Mouse (Mus musculus) thymus, postnatal 14 days (tissue): Measurements from ENCODE around the gene Batf3.

ENCODE experiments used
- DNase-seq: peaks from one replicate; pipeline ENCODE4 v3.0.0; 2021

Gene Batf3

DNA sequence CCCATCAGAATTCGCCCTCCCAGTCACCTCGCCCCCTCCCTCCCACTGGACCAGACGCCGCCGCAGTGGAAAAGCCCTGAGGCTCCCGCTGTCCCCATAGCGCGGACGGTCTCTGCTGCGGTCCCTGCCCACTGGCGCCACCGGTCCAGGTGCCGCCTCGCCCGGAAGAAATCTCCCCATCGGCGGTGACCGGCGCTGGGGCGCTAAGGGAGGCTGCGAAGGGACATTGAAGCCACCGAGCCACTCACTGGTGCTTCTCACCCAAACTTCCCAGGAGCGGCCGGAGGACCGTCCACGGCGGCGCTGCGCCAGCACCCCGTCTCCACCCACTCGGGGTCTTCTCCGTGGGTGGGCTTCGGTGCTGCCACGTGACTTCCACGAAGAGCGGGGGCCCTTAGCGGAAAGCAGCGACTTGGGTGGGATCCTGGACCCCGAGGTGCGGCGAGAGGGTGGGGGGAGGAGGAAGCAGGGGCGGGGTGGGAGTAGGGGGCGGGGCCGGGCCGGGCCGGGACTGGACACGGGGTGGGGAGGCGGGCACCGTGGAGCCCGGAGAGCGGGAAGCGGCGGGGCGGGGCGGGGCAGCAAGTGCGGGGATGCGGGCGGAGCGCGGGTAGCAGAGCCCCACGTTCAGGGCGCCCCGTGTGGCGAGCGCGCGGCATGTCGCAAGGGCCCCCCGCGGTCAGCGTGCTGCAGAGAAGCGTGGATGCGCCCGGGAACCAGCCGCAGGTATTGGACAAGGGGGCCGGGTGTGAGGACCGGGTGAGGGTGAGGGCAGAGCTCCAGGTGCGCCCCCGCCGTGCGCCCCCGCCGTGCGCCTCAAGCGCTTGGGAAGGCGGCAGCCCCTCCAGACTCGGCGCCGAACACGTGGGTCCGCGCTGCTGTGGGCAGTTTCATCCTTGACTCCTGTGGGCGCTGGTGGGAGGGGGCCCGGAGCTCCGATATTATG lies at the start of gene Batf3:
Batf3 (plus strand) TSS at position 46 of the 946 bp plus-strand sequence.
- DNase-seq: peak; percentile 51

- no peak for DNase-seq
Measured at GRCm38 (mm10) chr1:191053555-191053954, 44.1 kb upstream of the Batf3 start.

DNA sequence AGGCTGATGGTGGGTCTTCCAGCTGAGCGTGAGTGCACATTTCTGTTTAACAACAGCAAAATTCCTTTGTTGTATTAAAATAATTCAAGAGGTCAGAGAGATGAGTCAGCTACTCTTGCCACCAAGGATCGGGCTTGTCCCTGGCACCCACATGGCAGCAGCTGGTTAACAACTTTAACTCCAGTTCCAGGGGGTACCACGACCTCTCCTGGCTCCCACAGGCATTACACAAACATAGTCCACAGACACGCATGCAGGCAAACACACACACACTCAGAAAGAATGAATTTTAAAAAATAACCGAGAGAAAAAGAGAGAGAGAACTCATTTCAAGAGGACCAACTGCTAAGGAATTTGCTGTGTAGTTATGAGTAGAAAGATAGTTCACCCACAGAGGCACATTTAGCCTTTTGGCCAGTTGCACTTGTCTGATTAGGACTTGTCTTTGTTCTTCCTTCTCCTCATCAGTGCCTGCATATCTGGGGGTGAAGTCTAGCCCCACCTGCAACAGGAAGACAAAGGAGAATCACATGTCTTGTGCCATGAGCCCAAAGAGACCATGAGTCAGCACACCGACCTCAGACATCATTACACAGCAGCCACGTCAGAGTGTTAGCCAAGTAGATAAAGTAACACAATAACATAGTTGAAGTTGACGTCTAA lies 42.6 kb upstream of the Batf3 start:
- no peak for DNase-seq

- DNase-seq: no peak
Measured at GRCm38 (mm10) chr1:191055533-191055873, 42.1 kb upstream of the Batf3 start.

- no peak for DNase-seq
Measured at GRCm38 (mm10) chr1:191057461-191057860, 40.2 kb upstream of the Batf3 start.

- no peak for DNase-seq
Measured at GRCm38 (mm10) chr1:191062241-191062780, 35.3 kb upstream of the Batf3 start.

GRCm38 (mm10) chr1:191062781-191063485 lies 34.7 kb upstream of the Batf3 start, which contains the start of the genes Tatdn3 and Nsl1:
Gene Tatdn3, minus strand, starts transcription at chr1:191062932.
Gene Nsl1, plus strand, starts transcription at chr1:191063012.
- peak; percentile 92 for DNase-seq

DNA sequence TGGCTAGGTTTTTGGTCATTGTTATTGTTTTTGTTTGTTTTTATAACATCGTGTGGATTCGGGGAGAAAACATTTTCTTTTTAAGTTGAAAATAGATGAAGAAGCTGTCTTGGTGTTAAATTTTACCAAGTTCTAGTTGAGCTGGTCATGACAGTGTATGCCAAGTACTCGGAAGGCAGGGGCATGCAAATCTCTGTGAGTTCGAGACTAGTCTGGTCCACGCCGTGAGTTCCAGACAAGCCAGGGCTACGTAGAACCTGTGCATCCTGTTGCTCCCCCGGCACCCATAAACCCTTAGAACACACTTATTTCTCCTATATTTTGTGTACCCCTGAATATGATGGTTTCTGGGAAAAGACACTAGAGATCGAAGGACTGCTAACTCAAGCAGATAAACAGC lies 33.9 kb upstream of the Batf3 start:
- DNase-seq: no peak

DNA sequence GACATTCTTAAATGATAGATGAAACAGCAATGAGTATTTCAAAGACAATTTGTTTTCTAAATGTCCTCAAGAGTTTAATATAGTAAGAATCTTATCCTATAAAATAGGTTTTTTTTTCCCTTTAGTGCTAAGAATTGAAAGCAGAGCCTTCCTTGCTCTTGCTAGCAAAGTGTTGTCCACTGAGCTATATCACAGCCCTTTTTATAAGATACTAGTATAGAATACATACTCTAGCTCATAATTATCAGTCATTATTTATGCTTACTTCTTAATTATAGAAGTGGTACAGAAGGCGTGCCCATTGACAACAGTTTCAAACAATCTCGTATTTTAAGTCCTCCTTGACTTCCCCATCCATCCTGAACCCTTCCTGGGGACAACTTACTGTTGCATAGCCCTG lies 33.1 kb upstream of the Batf3 start:
- no peak for DNase-seq

DNA sequence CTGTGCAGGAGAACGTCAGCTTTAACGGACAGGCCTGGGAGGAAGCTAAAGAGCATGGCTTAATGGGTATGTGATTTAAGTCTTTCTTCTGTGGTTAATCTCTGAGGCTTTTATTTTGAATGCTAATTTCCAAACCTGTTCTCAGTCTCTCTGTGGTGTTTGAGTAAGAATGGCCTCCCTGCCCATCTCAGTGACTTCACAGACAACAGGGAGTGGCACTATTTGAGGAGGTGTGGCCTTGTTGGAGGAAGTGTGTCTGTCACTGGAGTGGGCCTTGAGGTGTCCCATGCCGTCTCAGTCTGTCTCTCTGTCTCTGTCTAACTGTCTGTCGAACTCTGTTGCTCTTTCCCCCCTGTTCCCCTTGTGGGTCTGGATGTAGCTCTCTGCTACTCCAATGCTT lies 32.5 kb upstream of the Batf3 start:
- no peak for DNase-seq

DNA sequence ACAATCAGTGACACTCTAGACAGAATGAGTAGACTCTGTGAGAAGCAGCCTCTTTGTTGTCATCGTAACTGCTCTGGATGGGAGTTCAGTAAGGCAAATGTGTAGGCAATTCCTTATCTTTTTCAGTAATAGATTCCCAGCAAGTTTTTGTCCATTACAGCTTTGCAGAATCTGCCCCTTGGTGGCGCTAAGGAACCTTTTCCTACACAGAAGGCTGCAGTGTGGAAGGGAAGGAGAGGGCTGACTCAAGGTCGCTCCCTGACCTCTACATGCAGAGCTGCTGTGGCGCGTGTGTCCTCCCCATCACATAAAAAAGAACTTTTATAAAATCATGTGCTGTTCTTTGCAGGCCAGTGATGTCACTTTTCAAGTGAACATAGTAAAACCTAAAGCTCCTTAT lies 29.3 kb upstream of the Batf3 start:
- no peak for DNase-seq

- no peak for DNase-seq
Measured at GRCm38 (mm10) chr1:191070259-191070658, 27.4 kb upstream of the Batf3 start.

DNA sequence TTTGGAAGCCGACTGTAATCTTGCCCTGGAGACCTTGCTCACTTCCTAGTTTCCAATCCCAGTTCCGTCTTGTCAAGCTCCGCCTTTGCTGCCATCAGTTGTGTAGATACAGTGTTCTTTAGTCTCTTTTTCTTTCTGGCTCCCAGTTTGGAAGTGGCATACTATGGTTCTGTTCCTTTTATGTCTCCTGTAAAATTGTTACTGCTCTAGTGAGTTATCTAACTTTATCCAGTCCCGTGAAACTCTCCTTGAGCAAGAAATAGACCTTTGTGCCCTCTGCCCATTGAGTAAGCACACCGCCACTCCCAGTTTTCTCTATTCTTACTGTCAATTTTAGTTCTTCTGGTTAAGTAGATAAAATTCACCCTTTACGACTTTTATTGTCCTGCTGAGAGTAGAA lies 26.0 kb upstream of the Batf3 start:
- no peak for DNase-seq

DNA sequence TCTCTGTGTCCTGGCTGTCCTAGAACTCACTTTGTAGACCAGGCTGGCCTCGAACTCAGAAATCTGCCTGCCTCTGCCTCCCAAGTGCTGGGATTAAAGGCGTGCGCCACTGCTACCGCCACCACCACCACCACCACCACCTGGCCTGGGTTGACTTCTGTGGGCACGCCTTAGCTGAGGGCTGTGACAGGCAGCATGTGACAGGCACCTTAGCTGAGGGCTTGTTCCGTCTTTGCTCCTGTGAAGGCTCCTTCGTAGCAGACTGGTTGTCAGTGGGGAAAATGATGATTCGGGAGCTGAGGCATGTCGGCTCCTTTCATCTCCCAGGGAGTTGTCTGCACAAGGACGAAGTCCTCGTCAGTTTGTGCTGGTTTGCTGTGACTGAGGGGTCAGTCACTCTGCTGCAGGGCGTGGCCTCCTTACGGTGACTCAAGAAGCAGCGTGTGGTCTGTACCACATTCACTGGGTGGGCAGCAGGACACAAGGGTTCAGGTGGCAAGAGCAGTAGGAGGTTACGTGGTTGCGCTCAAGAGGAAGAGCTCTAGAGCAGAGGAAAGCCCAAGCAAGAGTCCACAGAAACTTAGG lies 25.2 kb upstream of the Batf3 start:
- DNase-seq: no peak

DNA sequence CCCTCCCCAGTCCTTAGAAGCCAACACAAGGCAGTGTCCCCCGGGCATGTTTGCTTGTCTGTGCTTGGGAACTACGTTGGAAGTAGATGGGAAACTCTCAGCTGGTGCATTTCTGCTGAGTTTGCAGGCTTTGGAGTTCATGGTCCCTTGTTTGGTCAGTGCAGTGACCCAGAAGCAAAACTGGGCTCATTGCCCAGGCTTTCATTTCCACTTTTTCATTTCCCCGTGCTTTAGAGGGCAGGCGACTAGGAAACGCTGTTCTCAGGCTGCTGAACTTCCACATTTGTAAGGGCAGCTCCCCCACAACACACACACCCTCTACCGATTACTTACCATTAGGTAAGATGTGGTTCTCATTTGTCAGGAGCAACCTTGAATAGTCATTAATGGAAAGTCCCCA lies 24.6 kb upstream of the Batf3 start:
- no peak for DNase-seq

- DNase-seq: no peak
Measured at GRCm38 (mm10) chr1:191073486-191073885, 24.2 kb upstream of the Batf3 start.

- peak; percentile 14 for DNase-seq
Measured at GRCm38 (mm10) chr1:191075199-191075883, 22.3 kb upstream of the Batf3 start.

DNA sequence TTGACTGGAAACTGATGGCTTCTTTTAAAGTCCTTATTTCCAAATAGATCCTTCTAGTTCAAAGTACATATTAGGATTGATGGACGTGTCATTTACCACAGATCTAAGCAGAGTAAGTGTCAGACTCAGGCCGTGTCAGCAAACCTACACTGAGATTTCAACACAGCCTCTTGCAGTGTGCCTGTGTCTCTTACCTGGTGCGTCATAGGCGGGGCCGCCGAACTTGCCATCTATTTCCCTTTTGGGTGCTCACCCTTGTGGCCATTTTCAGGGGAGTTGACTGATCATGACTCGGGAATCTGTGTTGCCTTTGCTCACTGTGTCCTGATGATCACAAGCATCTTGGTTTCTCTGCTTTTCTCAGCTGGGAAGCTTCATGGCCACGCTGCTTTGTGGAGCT lies 14.4 kb upstream of the Batf3 start:
- DNase-seq: no peak

GRCm38 (mm10) chr1:191084951-191085559 lies 12.6 kb upstream of the Batf3 start:
- DNase-seq: peak; percentile 62

DNA sequence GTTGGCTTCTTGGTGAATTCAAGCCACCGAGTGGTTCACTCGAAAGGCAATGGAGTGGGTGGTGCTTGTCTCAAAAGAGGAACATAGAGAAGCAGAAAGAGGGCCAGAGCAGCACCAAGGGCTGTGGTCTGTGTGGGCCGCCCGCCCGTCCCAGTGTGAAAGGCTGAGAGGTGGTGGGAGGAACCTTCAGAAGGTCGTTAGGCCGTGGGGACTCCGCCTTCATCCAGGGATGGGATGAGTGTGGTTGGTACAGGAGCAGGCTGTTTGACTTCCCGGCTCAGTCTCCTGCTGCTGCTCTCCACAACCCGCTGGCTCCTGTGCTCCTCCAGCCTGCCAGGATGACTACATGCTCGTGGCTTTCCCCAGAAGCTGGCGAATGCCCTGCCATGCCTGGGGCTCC lies 12.1 kb upstream of the Batf3 start:
- DNase-seq: no peak

DNA sequence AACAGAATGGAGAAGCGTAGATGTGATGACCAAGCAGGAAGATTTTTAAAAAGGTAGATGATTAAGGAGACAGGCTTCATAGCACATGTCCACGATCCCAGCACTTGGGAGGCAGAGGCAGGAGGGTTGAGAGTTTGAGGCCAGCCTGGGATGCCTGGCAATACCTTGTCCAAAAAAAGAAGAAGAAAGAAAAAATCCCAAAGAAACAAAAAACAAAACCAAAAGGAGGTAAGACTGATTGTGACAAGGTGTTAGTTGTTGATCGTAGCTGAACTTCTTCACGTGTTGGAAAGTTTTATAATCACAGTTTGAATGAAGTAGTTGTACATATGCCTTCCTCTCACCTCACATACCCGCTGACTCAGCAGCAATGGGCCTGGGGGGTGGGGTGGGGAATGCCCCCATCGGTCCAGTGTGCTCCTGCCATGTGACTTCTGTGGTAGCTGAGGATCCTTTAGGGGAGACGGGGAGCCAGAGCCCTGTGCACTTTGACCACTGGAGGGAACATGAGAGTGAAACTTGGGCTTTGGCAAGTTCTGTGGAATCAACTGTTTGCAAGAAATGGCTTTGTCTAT lies 11.3 kb upstream of the Batf3 start:
- DNase-seq: no peak
